Mouse (Mus musculus): Measurements from ENCODE around the gene Paf1. TPM values are rescaled to one million over a fixed set of nuclear protein-coding genes. Genes with fewer than 3 reads are reported as not detected.

The Paf1 gene
- polyA plus RNA-seq, 1 experiment from 2014 or later = 96.1 TPM

GRCm38 (mm10) chr7:28381017-28381790, 11.5 kb upstream of the Paf1 start:
- 0 out of 2 replicates have a peak, but pooled peaks have one; percentile 8 for ATAC-seq
- WGBS = 5% methylated on average over 30 of the region's 30 CpGs

GRCm38 (mm10) chr7:28381938-28382337, 10.8 kb upstream of the Paf1 start:
- WGBS = 7% methylated on average over 20 of the region's 20 CpGs
- ATAC-seq = 0 out of 2 replicates have a peak, but pooled peaks have one; percentile 29

More at GRCm38 (mm10) chr7:28381017-28381790, 11.5 kb upstream of the Paf1 start:
- Histone ChIP-seq H3K27me3 (ENCODE audit: control insufficient read depth, insufficient read depth, low read depth, low read length) (peaks cover 4% of the 10 kb centered on the region; the same call in 1 of the 2 replicates), H3K27ac (ENCODE audit: low read length) (peak overlapping the region; percentile 40; the same call in 1 of the 2 replicates), H3K4me1 (ENCODE audit: control insufficient read depth, insufficient read depth, low read length) (peaks cover 16% of the 10 kb centered on the region), H3K36me3 (ENCODE audit: control insufficient read depth, insufficient read depth, low read length) (0 out of 2 replicates have a peak, but pooled peaks cover 3% of the 10 kb centered on the region), H3K9me3 (replicated peaks; ENCODE audit: control insufficient read depth, low read length, poor library complexity, severe bottlenecking) (no peaks in the 10 kb centered on the region), H3K4me3 (ENCODE audit: low read depth, low read length) (no peak overlapping the region), H3K4me2 (ENCODE audit: low read length) (peak overlapping the region; percentile 40), H3K9ac (ENCODE audit: low read depth, low read length) (peak overlapping the region; percentile 52; the same call in 1 of the 2 replicates)

GRCm38 (mm10) chr7:28382347-28382951, 10.3 kb upstream of the Paf1 start:
- WGBS = 65% methylated on average over 10 of the region's 12 CpGs
- no peak overlapping the region for H3K9ac ChIP-seq (ENCODE audit: low read depth, low read length)

More at GRCm38 (mm10) chr7:28381938-28382337, 10.8 kb upstream of the Paf1 start:
- H3K9ac ChIP-seq (ENCODE audit: low read depth, low read length) = peak overlapping the region; percentile 52
- peak overlapping the region; percentile 40 for H3K4me2 ChIP-seq (ENCODE audit: low read length)
- peaks cover 4% of the 10 kb centered on the region; the same call in 1 of the 2 replicates for H3K27me3 ChIP-seq (ENCODE audit: control insufficient read depth, insufficient read depth, low read depth, low read length)
- peak overlapping the region; percentile 9 for H3K4me3 ChIP-seq (ENCODE audit: low read depth, low read length)
- H3K4me1 ChIP-seq (ENCODE audit: control insufficient read depth, insufficient read depth, low read length) = peaks cover 12% of the 10 kb centered on the region; the same call in 1 of the 2 replicates
- peak overlapping the region; percentile 40; the same call in 1 of the 2 replicates for H3K27ac ChIP-seq (ENCODE audit: low read length)
- H3K9me3 ChIP-seq (replicated peaks; ENCODE audit: control insufficient read depth, low read length, poor library complexity, severe bottlenecking) = no peaks in the 10 kb centered on the region
- H3K36me3 ChIP-seq (ENCODE audit: control insufficient read depth, insufficient read depth, low read length) = 0 out of 2 replicates have a peak, but pooled peaks cover 3% of the 10 kb centered on the region

DNA sequence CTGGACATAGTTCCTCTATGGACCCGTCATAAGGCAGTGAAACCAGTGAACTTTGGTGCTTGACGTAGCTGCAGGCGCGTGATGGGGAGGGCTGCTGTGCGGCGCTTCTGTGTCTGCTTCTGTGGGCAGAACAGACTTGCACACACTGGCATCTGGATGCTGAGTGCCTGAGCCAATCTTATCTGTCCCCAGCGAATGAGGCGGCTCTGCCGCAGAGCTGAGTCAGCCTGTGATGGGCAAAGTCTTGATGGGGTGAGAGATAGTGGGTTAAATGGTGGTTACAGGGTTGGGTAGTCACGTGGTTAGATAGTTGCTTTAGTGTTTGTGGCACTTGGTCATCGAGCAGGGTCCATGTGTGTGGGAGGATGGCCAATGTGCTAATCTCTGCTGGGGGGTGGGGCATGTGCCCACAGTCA, 9.8 kb upstream of the Paf1 start:
- Histone ChIP-seq H3K9ac (ENCODE audit: low read depth, low read length) (no peak overlapping the region), H3K4me2 (ENCODE audit: low read length) (no peak overlapping the region), H3K27ac (ENCODE audit: low read length) (no peak overlapping the region), H3K36me3 (ENCODE audit: control insufficient read depth, insufficient read depth, low read length) (peaks cover 9% of the 10 kb centered on the region; the same call in 1 of the 2 replicates), H3K4me1 (ENCODE audit: control insufficient read depth, insufficient read depth, low read length) (peaks cover 10% of the 10 kb centered on the region; the same call in 1 of the 2 replicates), H3K9me3 (replicated peaks; ENCODE audit: control insufficient read depth, low read length, poor library complexity, severe bottlenecking) (no peaks in the 10 kb centered on the region), H3K4me3 (ENCODE audit: low read depth, low read length) (no peak overlapping the region), H3K27me3 (ENCODE audit: control insufficient read depth, insufficient read depth, low read depth, low read length) (no peaks in the 10 kb centered on the region)
- ATAC-seq = no peak
- WGBS = 71% methylated on average over 11 of the region's 11 CpGs

More at GRCm38 (mm10) chr7:28382347-28382951, 10.3 kb upstream of the Paf1 start:
- Histone ChIP-seq H3K27me3 (ENCODE audit: control insufficient read depth, insufficient read depth, low read depth, low read length) (peaks cover 4% of the 10 kb centered on the region; the same call in 1 of the 2 replicates), H3K4me1 (ENCODE audit: control insufficient read depth, insufficient read depth, low read length) (peaks cover 12% of the 10 kb centered on the region; the same call in 1 of the 2 replicates), H3K9me3 (replicated peaks; ENCODE audit: control insufficient read depth, low read length, poor library complexity, severe bottlenecking) (no peaks in the 10 kb centered on the region), H3K36me3 (ENCODE audit: control insufficient read depth, insufficient read depth, low read length) (peaks cover 6% of the 10 kb centered on the region; the same call in 1 of the 2 replicates), H3K4me3 (ENCODE audit: low read depth, low read length) (no peak overlapping the region), H3K27ac (ENCODE audit: low read length) (no peak overlapping the region), H3K4me2 (ENCODE audit: low read length) (peak overlapping the region; percentile 40; the same call in 1 of the 2 replicates)
- ATAC-seq = no peak

DNA sequence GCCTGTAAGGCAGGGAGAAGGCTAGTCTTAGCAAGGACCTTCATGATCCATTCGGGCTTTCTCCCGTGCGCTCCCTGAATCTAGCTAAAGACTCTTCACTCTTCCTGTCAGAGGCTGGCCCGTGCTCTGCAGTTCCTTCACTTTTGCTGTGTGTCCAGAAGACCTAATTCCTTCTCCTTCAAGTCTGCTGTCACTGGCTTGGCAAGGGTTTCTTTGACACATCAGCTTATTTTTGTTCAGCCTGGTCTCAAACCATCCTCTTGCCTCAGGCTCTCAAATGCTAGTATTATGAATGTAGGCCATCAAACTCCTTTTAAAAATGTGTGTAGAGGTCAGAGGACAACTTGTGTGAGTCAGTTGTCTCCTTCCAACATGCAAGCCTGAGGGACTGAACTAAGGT, 9.1 kb upstream of the Paf1 start:
- H3K4me3 ChIP-seq (ENCODE audit: low read depth, low read length) = no peak overlapping the region
- H3K4me2 ChIP-seq (ENCODE audit: low read length) = no peak overlapping the region
- H3K4me1 ChIP-seq (ENCODE audit: control insufficient read depth, insufficient read depth, low read length) = peaks cover 7% of the 10 kb centered on the region; the same call in 1 of the 2 replicates
- H3K9me3 ChIP-seq (replicated peaks; ENCODE audit: control insufficient read depth, low read length, poor library complexity, severe bottlenecking) = no peaks in the 10 kb centered on the region
- no peak overlapping the region for H3K9ac ChIP-seq (ENCODE audit: low read depth, low read length)
- peaks cover 12% of the 10 kb centered on the region for H3K36me3 ChIP-seq (ENCODE audit: control insufficient read depth, insufficient read depth, low read length)
- H3K27me3 ChIP-seq (ENCODE audit: control insufficient read depth, insufficient read depth, low read depth, low read length) = no peaks in the 10 kb centered on the region
- WGBS = 84% methylated on average over 4 of the region's 4 CpGs
- ATAC-seq = no peak
- H3K27ac ChIP-seq (ENCODE audit: low read length) = no peak overlapping the region

GRCm38 (mm10) chr7:28384162-28384561, 8.6 kb upstream of the Paf1 start:
- ATAC-seq = no peak
- Histone ChIP-seq H3K9me3 (replicated peaks; ENCODE audit: control insufficient read depth, low read length, poor library complexity, severe bottlenecking) (no peaks in the 10 kb centered on the region), H3K27ac (ENCODE audit: low read length) (no peak overlapping the region), H3K4me2 (ENCODE audit: low read length) (no peak overlapping the region), H3K9ac (ENCODE audit: low read depth, low read length) (no peak overlapping the region), H3K4me3 (ENCODE audit: low read depth, low read length) (no peak overlapping the region), H3K36me3 (ENCODE audit: control insufficient read depth, insufficient read depth, low read length) (peaks cover 12% of the 10 kb centered on the region), H3K27me3 (ENCODE audit: control insufficient read depth, insufficient read depth, low read depth, low read length) (no peaks in the 10 kb centered on the region), H3K4me1 (ENCODE audit: control insufficient read depth, insufficient read depth, low read length) (peaks cover 7% of the 10 kb centered on the region; the same call in 1 of the 2 replicates)
- 87% methylated on average over 6 of the region's 6 CpGs for WGBS

DNA sequence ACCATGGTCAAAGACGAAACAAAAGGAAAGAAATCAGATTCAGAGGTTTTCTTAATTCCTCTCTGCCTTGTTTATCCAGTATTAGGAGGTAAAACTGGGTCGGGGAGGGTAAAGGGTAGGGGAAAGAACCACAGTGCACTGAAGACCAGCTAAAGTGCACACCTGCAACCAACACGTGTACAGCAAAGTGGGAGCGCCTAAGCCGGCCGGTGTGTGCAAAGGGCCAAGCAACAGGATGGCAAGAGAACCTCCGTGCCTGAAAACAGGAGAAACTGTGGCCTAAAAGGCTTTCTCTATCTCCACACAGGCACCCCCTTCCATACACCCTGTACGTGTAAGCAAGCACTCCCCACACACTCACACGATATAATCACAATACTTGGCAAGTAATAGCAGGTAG, 7.6 kb upstream of the Paf1 start:
- WGBS = 92% methylated on average over 9 of the region's 9 CpGs
- Histone ChIP-seq H3K27me3 (ENCODE audit: control insufficient read depth, insufficient read depth, low read depth, low read length) (no peaks in the 10 kb centered on the region), H3K4me3 (ENCODE audit: low read depth, low read length) (no peak overlapping the region)

DNA sequence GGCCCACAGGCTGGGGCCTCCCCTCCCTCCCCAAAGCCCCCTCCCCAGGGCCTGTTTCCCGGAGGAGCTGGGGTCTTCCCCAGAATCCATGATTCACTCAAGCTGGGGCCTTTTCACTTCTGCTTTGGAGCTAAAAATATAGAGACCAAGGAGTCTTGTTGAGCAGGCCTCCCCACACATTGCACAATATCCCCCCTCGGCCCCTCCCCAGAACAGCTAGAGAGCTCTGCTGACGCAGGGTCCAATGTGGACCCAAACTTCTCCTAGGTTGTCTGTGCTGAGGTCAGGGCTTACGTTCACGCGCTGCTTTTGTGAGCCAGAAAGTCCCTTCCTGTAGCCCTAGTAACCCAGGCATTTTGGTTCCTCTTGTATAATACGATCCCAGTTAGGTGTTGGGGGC, 6.7 kb upstream of the Paf1 start:
- no peak overlapping the region for H3K4me2 ChIP-seq (ENCODE audit: low read length)
- H3K4me3 ChIP-seq (ENCODE audit: low read depth, low read length) = no peak overlapping the region
- H3K9ac ChIP-seq (ENCODE audit: low read depth, low read length) = no peak overlapping the region
- H3K9me3 ChIP-seq (replicated peaks; ENCODE audit: control insufficient read depth, low read length, poor library complexity, severe bottlenecking) = no peaks in the 10 kb centered on the region
- 87% methylated on average over 7 of the region's 7 CpGs for WGBS
- peaks cover 4% of the 10 kb centered on the region; the same call in 1 of the 2 replicates for H3K4me1 ChIP-seq (ENCODE audit: control insufficient read depth, insufficient read depth, low read length)
- no peaks in the 10 kb centered on the region for H3K27me3 ChIP-seq (ENCODE audit: control insufficient read depth, insufficient read depth, low read depth, low read length)
- no peak overlapping the region for H3K27ac ChIP-seq (ENCODE audit: low read length)
- H3K36me3 ChIP-seq (ENCODE audit: control insufficient read depth, insufficient read depth, low read length) = peaks cover 17% of the 10 kb centered on the region
- ATAC-seq = no peak

More for the DNA sequence above, 7.6 kb upstream of the Paf1 start:
- Histone ChIP-seq H3K4me2 (ENCODE audit: low read length) (no peak overlapping the region), H3K36me3 (ENCODE audit: control insufficient read depth, insufficient read depth, low read length) (peaks cover 17% of the 10 kb centered on the region), H3K9ac (ENCODE audit: low read depth, low read length) (no peak overlapping the region), H3K27ac (ENCODE audit: low read length) (no peak overlapping the region), H3K4me1 (ENCODE audit: control insufficient read depth, insufficient read depth, low read length) (peaks cover 5% of the 10 kb centered on the region; the same call in 1 of the 2 replicates), H3K9me3 (replicated peaks; ENCODE audit: control insufficient read depth, low read length, poor library complexity, severe bottlenecking) (no peaks in the 10 kb centered on the region)
- no peak for ATAC-seq
